Mouse (Mus musculus) brain, adult 2 months (tissue): Measurements from ENCODE around the gene Gm765.
A peak's percentile ranks its signal among the peaks of the same experiment; 100 is the strongest.

ENCODE experiments used
- DNase-seq: peaks from one replicate; pipeline ENCODE4 v3.0.0; 2011; ENCODE audit warnings: low read depth, low spot score

The Gm765 gene

DNA sequence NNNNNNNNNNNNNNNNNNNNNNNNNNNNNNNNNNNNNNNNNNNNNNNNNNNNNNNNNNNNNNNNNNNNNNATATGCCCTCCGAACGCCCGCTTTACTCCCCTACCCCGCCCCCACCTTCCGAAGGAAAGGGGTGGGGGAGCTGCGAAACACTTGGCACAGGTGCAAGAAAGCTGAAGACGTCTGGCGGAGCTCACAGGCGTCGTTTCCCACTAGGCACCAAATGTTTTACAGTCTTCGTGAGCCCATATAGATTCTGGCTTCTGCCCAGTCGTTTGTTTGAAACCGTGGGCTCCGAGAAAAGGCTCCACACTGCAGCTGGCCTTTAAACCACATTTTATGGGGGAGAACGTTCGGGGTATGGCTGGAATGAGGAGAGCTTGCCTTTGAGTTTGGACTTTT, 120.6 kb downstream of the Gm765 start:
- DNase-seq: peak; percentile 70

DNA sequence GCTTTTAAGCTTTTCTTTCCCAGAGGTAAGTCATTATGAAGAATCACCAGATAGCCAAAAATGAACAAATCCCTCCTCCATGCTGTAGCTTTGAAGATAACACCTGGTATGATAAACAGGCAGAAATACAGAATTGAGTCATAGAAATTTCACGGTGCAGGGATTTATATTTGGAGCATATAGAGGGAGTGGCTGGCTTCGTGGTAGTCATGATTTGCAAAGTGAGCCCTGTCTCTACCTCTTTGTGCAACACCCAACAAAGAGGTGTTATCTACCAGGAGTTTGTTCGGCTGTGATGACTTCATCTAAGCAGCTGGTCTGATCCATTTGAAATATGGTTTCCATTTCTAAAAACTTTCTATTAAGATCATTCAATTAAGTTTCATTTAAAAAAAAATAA, 130.3 kb downstream of the Gm765 start:
- peak; percentile 55 for DNase-seq

DNA sequence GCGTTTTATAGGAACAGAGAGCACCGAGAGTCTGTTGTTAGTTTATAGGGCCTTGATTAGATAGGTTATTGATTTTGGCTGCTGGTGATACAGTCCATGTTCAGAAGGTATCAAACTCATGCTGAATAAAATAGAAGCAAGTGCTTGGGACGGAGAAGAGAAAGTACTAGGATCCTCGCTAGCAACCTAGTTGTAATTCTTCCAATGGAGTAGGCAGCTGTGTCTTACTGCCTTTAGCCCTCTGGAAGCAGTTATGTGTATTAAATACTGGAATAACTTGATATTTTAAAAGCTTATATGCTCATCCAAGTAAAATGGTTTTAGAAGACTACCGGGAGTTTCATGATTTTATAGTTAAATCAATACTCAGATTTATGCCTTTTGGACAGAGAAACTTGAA, 132.3 kb downstream of the Gm765 start:
- no peak for DNase-seq

DNA sequence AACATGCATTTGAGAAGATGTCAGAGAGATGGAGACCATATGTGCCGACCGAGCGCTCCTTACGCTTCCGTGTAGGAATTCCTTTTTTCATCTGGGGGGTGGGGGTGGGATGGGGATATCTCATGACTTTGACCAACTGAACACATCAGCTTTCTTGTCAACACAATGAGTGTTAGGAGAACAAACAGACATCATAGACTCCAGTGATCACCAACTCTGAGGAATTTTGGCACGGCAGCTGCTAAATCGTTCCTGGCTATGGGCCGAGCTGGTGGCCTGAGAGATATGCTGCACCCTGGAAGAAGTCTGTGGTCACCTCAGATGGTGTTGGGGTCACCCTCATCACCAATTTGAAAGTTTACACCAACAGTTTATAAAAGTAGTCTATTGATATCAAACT, 134.5 kb downstream of the Gm765 start:
- no peak for DNase-seq

DNA sequence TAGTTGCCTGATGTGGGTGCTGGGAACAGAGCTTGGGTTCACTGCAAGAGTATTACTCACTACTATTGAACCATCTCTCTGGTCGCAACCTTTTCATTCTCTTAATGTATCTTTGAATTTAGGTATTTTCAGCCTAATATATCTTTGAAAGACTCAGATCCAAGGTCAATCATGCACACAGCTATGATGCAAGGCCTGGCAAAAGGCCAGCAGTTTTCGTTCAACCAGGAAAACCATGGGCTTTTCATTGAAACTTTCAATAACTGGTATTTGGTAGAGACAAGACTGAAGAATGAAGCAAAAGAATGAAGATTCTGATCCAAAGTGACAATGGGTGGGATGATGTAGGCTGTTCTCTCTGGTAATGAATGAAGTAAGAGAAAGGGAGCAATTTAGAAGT, 143.8 kb downstream of the Gm765 start:
- no peak for DNase-seq

DNA sequence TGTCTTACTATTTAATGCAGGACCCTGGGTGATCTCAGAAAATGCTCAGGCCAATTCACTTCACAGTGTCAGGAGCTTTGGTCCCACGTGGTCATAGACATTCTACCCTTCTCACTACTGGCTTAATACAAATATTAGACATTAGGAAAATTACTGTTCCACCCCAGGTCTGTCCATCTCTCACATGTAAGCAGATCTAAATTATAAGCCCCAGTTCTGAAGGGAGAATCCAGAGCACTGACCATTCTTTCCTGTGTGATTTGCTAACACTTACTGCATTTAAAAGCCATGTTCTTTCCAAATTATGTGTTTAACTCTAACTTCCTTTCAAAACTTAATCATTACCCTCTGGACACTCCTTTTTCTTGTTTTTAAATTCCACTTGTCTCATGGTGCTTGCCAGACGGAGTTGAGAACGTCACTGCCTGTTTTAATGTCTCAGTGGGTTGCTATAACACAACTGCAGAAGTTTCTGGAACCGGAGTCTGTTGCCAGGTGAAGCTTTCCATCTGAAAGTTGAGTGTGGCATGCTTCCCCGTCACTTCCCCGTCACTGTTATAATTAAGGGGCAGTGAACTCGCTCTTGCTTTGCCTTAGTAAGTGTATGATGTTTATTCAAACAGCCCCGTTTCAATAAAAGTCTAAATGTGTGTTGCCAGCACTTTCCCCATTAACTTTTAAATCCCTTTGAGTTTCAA, 151.7 kb downstream of the Gm765 start:
- DNase-seq: no peak
